Mouse (Mus musculus) midbrain, postnatal 0 days (tissue): ENCODE measurements around the gene Snai1. TPM values are rescaled to one million over a fixed set of nuclear protein-coding genes. Genes with fewer than 3 reads are reported as not detected.

Experiments
- ATAC-seq: fragments of 200-750 bp; cut with Nextera tagmentation; 2 replicates; pipeline ENCODE4 v1.8.0; 2017; ENCODE audit warnings: moderate number of reproducible peaks, mild to moderate bottlenecking, moderate TSS enrichment, moderate library complexity; ENCODE audit not compliant: low FRiP score
- DNase-seq: peaks from one replicate; pipeline ENCODE4 v3.0.0-alpha.2; 2015; ENCODE audit warnings: low spot score
- H3K27ac ChIP-seq: fragments of 300-500 bp; sonication (generic); 2 replicates; pipeline ENCODE4 v1.5.1; 2014; ENCODE audit warnings: low read depth, mild to moderate bottlenecking, low read length, mixed read lengths
- H3K27me3 ChIP-seq: fragments of 300-500 bp; sonication (generic); 2 replicates; pipeline ENCODE4 v1.6.1; 2014; ENCODE audit warnings: low read length, control low read depth, mixed read lengths; ENCODE audit not compliant: insufficient read depth
- H3K36me3 ChIP-seq: fragments of 300-500 bp; sonication (generic); 2 replicates; pipeline ENCODE4 v1.6.1; 2014; ENCODE audit warnings: low read length, control low read depth, mixed read lengths; ENCODE audit not compliant: insufficient read depth
- H3K4me1 ChIP-seq: fragments of 300-500 bp; sonication (generic); 2 replicates; pipeline ENCODE4 v1.6.1; 2014; ENCODE audit warnings: mild to moderate bottlenecking, control low read depth, antibody characterized with exemption, low read length, mixed read lengths; ENCODE audit not compliant: insufficient read depth
- H3K4me2 ChIP-seq: fragments of 300-500 bp; sonication (generic); 2 replicates; pipeline ENCODE4 v1.6.1; 2014; ENCODE audit warnings: low read depth, mild to moderate bottlenecking, low read length, mixed read lengths; ENCODE audit not compliant: poor library complexity, severe bottlenecking
- H3K4me3 ChIP-seq: fragments of 300-500 bp; sonication (generic); 2 replicates; pipeline ENCODE4 v1.5.1; 2014; ENCODE audit warnings: low read depth, mild to moderate bottlenecking, low read length, moderate library complexity
- H3K9ac ChIP-seq: fragments of 300-500 bp; sonication (generic); replicated peaks from 2 replicates; pipeline ENCODE4 v1.6.1; 2014; ENCODE audit warnings: mild to moderate bottlenecking, low read length, moderate library complexity, mixed read lengths; ENCODE audit not compliant: poor library complexity, severe bottlenecking
- H3K9me3 ChIP-seq: fragments of 300-500 bp; sonication (generic); 2 replicates; pipeline ENCODE4 v1.6.1; 2016; ENCODE audit warnings: low read length, control low read depth
- CTCF ChIP-seq: IDR thresholded peaks from 2 replicates; pipeline ENCODE4 v1.5.1; 2016; ENCODE audit warnings: antibody characterized with exemption, mild to moderate bottlenecking
- WGBS: fragments of 180-500 bp; shearing (Covaris S2); extraction: QIAGEN DNeasy Blood & Tissue Kit; methylation state at CpG from one replicate; pipeline ENCODE4 v1.1.7; 2014; 5-methylcytosine and 5-hydroxymethylcytosine counted together
- polyA plus RNA-seq: library from polyadenylated mRNA; unstranded; fragments of >200 nt; fragmentation: Nextera tagmentation; extraction: Ambion mirVana; gene quantifications from 2 replicates; pipeline ENCODE4 v1.2.1, GENCODE M21; 2015
- total RNA-seq: library from RNA; depleted of rRNA; stranded (reverse); fragments of >200 nt; gene quantifications from 2 replicates; pipeline ENCODE4 v1.2.3, GENCODE M21; 2014

Snai1 gene
- total and polyA plus RNA-seq, 2 experiments from 2014 or later = 0.71 to 3.8 TPM

DNA sequence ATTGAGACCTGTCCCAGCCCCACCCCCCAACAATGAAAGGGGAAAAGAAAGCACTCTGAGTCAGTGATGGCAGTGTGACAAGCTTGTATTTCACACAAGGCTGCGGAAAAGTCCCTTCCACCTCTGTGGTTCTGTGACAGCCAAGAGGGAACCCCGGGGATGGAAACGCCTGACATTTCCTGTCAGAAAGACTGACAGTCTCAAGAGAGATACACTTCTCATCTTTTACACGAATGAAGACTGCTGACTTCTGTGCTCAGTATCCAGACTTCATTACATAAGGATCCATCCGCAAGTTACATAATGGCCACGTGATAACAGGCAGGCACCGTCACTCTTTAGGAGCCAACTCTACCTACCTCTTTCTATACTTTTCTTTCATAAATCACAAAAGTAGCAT, 41.6 kb upstream of the Snai1 start:
- no peak for ATAC-seq

DNA sequence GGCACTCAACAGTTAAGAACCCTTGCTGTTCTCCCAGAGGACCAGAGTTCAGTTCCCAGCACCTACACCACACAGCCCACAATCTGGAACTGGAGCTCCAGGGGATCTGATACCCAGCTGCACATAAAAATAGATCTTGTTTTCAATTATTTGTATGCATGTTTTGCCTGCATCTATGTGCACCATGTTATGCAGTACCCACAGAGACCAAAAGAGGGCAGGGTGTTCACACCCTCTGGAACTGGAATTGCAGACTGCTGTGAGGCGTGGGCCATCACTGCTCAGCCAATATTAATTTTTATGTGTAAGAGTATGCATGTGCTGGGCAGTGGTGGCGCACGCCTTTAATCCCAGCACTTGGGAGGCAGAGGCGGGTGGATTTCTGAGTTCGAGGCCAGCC, 40.7 kb upstream of the Snai1 start:
- no peaks in the 10 kb centered on the region for H3K4me1 ChIP-seq
- no peaks in the 10 kb centered on the region for H3K27me3 ChIP-seq
- no peak overlapping the region for H3K4me2 ChIP-seq
- no peak for ATAC-seq
- no peaks in the 10 kb centered on the region for H3K36me3 ChIP-seq
- no peak overlapping the region for H3K4me3 ChIP-seq
- DNase-seq = no peak
- no peak overlapping the region for H3K9ac ChIP-seq
- peak; percentile 65 for TF ChIP-seq CTCF
- 82% methylated on average over 5 of the region's 5 CpGs for WGBS
- H3K27ac ChIP-seq = no peak overlapping the region
- H3K9me3 ChIP-seq = no peaks in the 10 kb centered on the region

More for the DNA sequence above, 41.6 kb upstream of the Snai1 start:
- WGBS = 83% methylated on average over 7 of the region's 7 CpGs
- no peak overlapping the region for H3K4me3 ChIP-seq
- no peaks in the 10 kb centered on the region for H3K36me3 ChIP-seq
- no peak overlapping the region for H3K9ac ChIP-seq
- TF ChIP-seq CTCF = no peak
- H3K4me2 ChIP-seq = no peak overlapping the region
- no peak for DNase-seq
- H3K27me3 ChIP-seq = no peaks in the 10 kb centered on the region
- no peaks in the 10 kb centered on the region for H3K9me3 ChIP-seq
- H3K4me1 ChIP-seq = peaks cover 4% of the 10 kb centered on the region; the same call in 1 of the 2 replicates
- no peak overlapping the region for H3K27ac ChIP-seq

DNA sequence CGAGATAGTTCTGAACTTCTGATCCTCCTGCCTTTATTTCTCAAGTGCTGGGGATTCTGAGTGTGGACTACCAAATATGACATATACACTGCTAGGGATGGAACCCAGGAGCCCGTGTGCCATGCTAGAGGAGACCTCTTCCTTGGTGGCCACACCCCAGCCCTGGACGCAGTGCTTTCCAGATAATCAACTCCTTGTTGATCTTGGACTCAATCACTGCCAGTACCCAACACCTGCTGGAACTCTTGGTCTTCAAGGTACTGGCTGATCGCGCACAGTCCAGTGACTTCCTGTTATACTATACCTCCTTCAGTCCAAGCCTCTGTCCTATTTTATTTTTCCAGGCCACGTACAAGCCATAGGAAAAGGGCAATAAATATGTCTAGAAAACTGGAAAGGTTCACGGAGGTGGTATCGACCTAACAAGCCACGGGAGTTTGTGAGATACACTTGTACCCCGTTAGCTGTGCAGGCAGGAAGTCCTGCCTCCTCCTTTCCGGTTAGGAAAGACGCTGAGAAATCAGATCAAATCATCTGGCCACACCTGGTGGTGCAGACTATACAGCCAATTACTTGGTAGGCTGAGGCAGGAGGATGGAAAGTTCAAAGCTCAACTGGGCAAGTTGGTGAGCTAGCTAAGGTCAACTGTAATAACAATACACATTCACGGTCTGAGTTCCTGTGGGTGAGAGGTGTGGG, 35.3 kb upstream of the Snai1 start:
- peak overlapping the region; percentile 96 for H3K4me2 ChIP-seq
- 52% methylated on average over 13 of the region's 13 CpGs for WGBS
- no peaks in the 10 kb centered on the region for H3K9me3 ChIP-seq
- peak overlapping the region; percentile 82 for H3K27ac ChIP-seq
- DNase-seq = peak; percentile 54
- no peaks in the 10 kb centered on the region for H3K27me3 ChIP-seq
- peak; percentile 47 for ATAC-seq
- TF ChIP-seq CTCF = no peak
- H3K4me1 ChIP-seq = peaks cover 8% of the 10 kb centered on the region; the same call in 1 of the 2 replicates
- no peaks in the 10 kb centered on the region for H3K36me3 ChIP-seq
- H3K9ac ChIP-seq = peak overlapping the region; percentile 90; the same call in 1 of the 2 replicates
- peak overlapping the region; percentile 88 for H3K4me3 ChIP-seq

DNA sequence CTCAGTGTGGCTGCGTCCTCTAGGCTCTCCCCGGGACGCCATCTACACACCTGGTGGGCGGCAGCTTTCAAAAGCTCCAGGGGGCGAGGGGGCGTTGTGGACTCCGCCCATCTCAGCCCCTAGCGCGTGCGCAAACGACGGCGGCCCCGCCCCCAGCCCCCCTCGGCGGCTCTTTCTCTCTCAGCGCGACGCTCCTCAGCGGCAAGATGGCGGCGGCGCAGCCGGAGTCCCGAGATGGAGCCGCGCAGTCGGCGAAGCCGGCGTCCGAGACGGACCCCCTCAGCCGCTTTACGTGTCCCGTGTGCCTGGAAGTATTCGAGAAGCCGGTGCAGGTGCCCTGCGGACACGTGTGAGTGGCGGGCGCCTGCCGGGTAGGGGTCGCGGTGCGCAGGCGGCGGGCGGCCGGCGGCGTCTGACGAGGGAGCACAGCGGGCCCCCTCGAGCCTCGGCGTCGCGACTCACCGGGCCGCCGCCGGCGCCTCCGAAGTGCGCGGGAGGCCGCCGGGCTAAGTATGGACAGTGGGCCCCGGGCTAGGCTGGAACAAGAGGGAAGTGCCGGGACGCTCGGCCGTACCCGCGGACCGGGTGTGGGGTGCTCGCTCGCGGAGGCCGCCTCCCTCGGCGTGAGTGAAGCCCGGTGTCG, 34.6 kb upstream of the Snai1 start:
- TF ChIP-seq CTCF = peak; percentile 56
- DNase-seq (peak; percentile 87), ATAC-seq (peak; percentile 91)
- no peaks in the 10 kb centered on the region for H3K9me3 ChIP-seq
- H3K9ac ChIP-seq = peak overlapping the region; percentile 90
- WGBS = under 1% methylated on average over 74 of the region's 85 CpGs
- no peaks in the 10 kb centered on the region for H3K36me3 ChIP-seq
- peaks cover 8% of the 10 kb centered on the region; the same call in 1 of the 2 replicates for H3K4me1 ChIP-seq
- H3K4me2 ChIP-seq = peak overlapping the region; percentile 96
- H3K27ac ChIP-seq = peak overlapping the region; percentile 82
- H3K4me3 ChIP-seq = peak overlapping the region; percentile 88
- no peaks in the 10 kb centered on the region for H3K27me3 ChIP-seq

DNA sequence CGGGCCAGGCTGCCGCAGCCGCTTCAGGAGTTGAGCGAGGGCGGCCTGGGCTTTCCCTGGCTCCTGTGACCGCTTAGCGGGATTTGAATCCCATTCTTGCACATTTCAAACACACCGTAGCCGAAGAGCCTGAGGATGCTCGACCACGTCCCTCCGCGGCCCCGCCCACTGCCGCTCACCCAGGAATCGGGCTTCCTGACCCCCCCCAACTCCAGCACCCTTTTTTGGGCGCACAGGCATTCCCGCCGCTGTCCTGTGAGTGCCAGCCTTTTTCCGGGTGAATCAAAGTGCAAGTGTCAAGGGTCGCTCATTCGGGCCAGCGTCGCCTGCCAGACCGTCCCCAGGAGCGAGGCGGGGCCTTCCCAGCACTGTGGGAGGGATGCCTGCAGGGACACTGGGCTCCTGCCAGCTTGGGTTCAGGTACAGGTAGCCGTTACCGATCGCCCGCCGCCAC, 34.1 kb upstream of the Snai1 start:
- Histone ChIP-seq H3K9me3 (no peaks in the 10 kb centered on the region), H3K9ac (peak overlapping the region; percentile 90), H3K27me3 (no peaks in the 10 kb centered on the region), H3K36me3 (no peaks in the 10 kb centered on the region; the same call in 1 of the 2 replicates), H3K27ac (peak overlapping the region; percentile 82), H3K4me3 (peak overlapping the region; percentile 88), H3K4me2 (peak overlapping the region; percentile 96), H3K4me1 (peaks cover 8% of the 10 kb centered on the region; the same call in 1 of the 2 replicates)
- ATAC-seq (peak; percentile 38), DNase-seq (no peak)
- TF ChIP-seq CTCF = no peak
- under 1% methylated on average over 29 of the region's 32 CpGs for WGBS

DNA sequence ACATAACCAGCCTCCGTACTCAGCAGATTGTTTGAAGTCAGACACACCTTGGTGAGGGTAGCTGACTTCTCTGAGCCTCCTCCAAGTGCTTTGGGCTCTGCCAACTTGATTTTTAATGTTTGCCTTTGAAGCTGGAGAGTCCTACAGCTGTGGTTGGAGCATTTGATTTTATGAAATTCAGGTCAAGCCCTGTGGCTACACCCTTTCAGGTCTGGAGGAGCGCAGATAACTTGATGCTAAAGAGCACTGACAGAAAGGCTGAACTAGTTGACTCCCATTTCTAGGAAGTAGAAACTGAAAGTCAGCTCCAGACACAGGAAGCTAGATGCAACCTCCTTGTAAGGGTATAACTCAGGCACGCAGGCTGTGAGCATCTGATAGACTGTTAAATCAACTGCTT, 32.9 kb upstream of the Snai1 start:
- no peaks in the 10 kb centered on the region for H3K27me3 ChIP-seq
- TF ChIP-seq CTCF = no peak
- ATAC-seq (no peak), DNase-seq (no peak)
- 0 out of 2 replicates have a peak overlapping the region, but pooled peaks have one; percentile 96 for H3K4me2 ChIP-seq
- peaks cover 8% of the 10 kb centered on the region; the same call in 1 of the 2 replicates for H3K4me1 ChIP-seq
- H3K27ac ChIP-seq = no peak overlapping the region
- peak overlapping the region; percentile 88; the same call in 1 of the 2 replicates for H3K4me3 ChIP-seq
- H3K9me3 ChIP-seq = no peaks in the 10 kb centered on the region
- H3K36me3 ChIP-seq = peaks cover 2% of the 10 kb centered on the region; the same call in 1 of the 2 replicates
- WGBS = 74% methylated on average over 3 of the region's 3 CpGs
- H3K9ac ChIP-seq = peak overlapping the region; percentile 19; the same call in 1 of the 2 replicates
